Mouse (Mus musculus) heart, adult 8-10 months (tissue): ENCODE measurements at regions not wholly inside any gene's neighbourhood (a gene's known extent, or its start where the extent isn't known, plus 50 kb on each side); places are given as distances from the start of the nearest gene placed in this dataset.
A peak's percentile ranks its signal among the peaks of the same experiment; 100 is the strongest.

Experiments used
- DNase-seq: peaks from one replicate; pipeline ENCODE4 v3.0.0; 2022; ENCODE audit warnings: low spot score

- DNase-seq: no peak
Measured at GRCm38 (mm10) chr8:104033148-104033547, 68.3 kb upstream of the Cdh5 start.

- no peak for DNase-seq
Measured at GRCm38 (mm10) chr8:104034286-104034685, 67.1 kb upstream of the Cdh5 start.

DNA sequence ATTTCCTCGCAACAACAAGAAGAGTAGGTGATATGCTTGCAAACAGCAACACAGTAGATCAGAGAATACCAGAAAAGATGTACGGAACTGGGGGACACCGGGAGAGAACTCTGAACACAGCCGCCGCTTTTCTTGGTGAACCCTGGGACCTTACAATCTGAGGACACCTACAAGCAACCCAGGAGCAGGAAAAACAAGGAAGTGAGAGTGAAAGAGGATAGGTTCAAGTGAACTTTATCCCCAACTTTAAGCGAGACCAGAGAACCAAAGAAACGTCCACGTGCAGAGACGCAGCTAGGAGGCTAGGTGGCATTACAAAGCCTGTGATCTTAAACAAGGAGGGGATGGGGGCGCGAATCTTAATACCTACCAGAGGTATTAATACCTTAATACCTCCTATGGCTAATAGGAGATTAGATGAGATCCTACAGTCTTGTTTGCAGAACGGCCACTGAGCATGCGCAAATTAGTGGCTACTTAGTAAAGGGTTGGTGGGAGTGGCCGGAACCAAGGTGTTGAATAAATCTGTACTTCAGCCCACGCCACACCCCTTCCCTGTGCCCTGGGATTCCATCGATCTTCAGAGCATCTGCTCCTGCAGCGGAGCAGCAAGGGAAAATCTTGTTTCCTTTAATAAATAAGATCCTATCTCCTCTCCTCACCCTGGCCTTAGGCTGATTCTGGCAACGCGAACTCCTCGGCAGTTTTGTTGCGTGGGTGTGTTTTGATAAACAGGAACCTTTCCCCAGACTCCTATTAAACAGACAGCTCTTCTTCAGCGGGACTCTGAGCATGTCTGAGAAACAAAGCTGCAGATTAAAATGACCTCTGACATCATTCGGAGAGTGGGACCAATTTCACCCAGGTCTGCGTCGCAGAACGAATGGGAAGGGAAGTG lies 64.6 kb upstream of the Cdh5 start:
- no peak for DNase-seq

DNA sequence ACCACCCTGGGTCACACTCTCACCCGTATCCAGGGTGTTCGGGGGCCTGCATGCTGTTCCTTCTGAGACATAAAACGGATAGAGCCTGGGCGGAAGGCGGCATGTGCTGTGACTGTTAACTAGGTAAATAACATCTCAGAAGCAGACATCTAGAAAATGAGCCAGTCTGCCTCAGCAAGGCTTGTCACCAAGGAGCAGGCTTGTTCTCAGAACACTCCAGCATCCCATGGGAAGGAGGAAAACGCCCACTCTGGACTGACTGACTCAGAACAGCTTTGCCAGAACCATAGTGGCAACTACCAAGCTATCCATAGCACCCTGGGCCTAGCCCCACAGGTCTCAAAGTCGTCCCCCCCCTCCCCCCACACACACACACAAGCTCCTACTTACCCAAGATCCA lies 63.8 kb upstream of the Cdh5 start:
- DNase-seq: no peak

DNA sequence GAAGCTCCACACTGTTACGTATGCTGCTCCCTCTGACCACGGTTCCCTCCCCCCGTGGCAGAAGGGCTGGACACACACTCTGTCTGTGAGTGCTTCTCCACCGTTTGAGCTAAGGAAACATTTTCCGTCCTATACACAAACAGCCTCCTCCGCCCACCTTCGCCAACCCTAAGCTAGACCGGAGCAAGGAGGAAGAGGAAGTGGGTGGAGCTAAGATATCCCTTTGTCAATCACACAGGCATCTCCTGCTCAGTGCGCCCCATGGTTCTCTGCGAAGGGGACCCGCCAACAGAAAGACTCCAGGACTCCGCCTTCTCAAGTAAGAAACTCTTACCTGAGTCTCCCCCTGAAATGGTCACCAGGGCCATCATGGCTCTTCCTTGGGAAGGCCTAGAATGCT lies 61.9 kb upstream of the Cdh5 start:
- DNase-seq: no peak

GRCm38 (mm10) chr8:104041522-104041921 lies 59.9 kb upstream of the Cdh5 start:
- no peak for DNase-seq

- DNase-seq: no peak
Measured at GRCm38 (mm10) chr8:104042434-104042833, 59.0 kb upstream of the Cdh5 start.

DNA sequence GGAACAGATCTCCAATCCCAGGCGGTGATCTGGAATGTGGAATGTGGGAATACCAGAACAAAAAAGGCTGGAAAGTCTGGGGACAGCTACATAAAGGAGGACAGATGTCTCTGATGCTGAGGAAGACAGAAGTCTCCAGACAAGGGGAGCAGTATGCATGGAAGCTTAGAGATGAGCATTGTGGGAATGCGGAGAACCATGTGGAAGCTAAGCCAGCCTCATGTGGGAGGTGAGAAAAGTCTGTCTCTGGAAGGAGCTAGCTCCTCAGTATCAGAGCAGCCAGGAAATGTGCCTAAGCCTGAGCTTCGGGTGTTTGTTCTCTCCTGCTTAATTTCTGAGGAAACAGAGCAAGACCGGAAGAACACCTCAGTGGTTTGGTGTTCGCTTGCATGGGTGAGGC lies 53.4 kb upstream of the Cdh5 start:
- no peak for DNase-seq

DNA sequence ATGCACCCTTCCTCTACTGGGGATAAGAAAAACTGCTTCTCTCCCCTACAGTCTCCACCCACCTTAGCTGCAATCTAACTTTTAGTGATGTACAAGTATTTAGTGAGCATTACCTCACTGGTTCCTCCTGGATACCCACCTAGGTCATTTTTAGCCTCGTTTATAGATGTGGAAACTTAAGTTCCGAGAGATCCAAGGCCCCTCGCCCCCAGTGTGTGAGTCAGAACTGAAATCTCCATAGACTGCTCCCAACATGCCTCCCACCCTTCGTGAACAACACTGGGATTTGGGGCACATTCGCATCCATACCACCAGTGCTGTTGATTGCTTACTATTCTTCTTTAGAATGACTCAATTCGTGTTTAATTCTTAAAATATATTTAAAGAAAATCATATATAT lies 52.2 kb upstream of the Cdh5 start:
- no peak for DNase-seq

- DNase-seq: peak; percentile 57
Measured at GRCm38 (mm10) chr8:104050694-104051539, 50.5 kb upstream of the Cdh5 start.

DNA sequence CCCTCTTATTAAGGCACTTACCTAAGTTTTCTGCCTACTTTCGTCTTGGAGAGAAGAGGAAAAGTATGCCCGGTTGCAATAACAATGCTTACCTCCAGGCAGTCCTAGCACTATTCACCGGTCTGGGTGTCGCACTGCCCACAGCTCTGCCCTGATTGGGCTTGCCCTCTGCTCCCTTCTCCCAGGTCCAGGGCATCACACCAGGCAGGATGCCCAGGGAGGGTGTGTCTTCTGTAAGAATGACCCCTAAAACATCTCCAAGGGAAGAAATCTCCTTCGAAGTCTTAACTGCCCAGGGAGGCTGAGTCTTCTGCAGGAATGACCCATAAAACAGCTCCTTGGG lies 49.9 kb upstream of the Cdh5 start:
- DNase-seq: no peak
